Mouse (Mus musculus): ENCODE data around the gene Sgms2.

GRCm38 (mm10) chr3:131466371-131466770 is 24.8 kb downstream of the Sgms2 start:
- TF ChIP-seq CTCF (IDR thresholded peaks at IDR 0.05; ENCODE audit: extremely low read depth, insufficient read depth, insufficient read length, insufficient replicate concordance) (no peak), POLR2A (IDR thresholded peaks at IDR 0.05; ENCODE audit: low read depth, low read length) (no peak)

All from spleen, adult 2 months (tissue).